In genomic region chr5:33228428-33228827, GRCm38 (mm10) we compare ENCODE assay signal across 9 mouse cellular contexts. TPM values are rescaled to one million over a fixed set of nuclear protein-coding genes. Genes with fewer than 3 reads are reported as not detected.
DNase-seq lines count a peak whose midpoint lies in the region; ATAC-seq and TF ChIP-seq lines count a peak whose summit lies in the region.
"Had no signal": no experiment of that assay in that cellular context is flagged by ENCODE, and none has a peak within 500 bp of the region (broad histone marks: within the 10 kb centered on the region; RNA-seq: fewer than 3 reads in every experiment).

No protein-coding gene starts in this region.

- DNase-seq in kidney, adult 8-10 months: no peak
- DNase-seq in cerebellum, adult 2 months: peak; percentile 89 to 90
- peak; percentile 63 for DNase-seq in heart, adult 8-10 months (ENCODE audit: low spot score)
- peak; percentile 42 to 46 for DNase-seq in layer of hippocampus, adult 8-10 months (ENCODE audit: low spot score in 2 of 2)
- DNase-seq in right cerebral cortex, postnatal 14 days: peak; percentile 47

- no peak overlapping the region for H3K4me3 ChIP-seq in kidney, embryonic 16.5 days (ENCODE audit: low read length)
- H3K4me3 ChIP-seq in cerebellum, adult 2 months (replicated peaks; ENCODE audit: insufficient read depth, low read depth, low read length): no peak overlapping the region
- H3K4me3 ChIP-seq: erythroblast, embryonic 14.5 days had no signal

- no peak overlapping the region for H3K4me2 ChIP-seq in kidney, embryonic 16.5 days (replicated peaks; ENCODE audit: low read depth, low read length)

- no peaks in the 10 kb centered on the region for H3K36me3 ChIP-seq in kidney, embryonic 16.5 days (ENCODE audit: insufficient read depth, low read length)

- WGBS in kidney, embryonic 16.5 days: 60% methylated on average over 5 of the region's 5 CpGs
- WGBS in cerebellum, adult 2 months: 4% methylated on average over 5 of the region's 5 CpGs

- H3K9ac ChIP-seq in kidney, embryonic 16.5 days (replicated peaks; ENCODE audit: low read length): no peak overlapping the region

- H3K9me3 ChIP-seq in kidney, embryonic 16.5 days (ENCODE audit: low read length): no peaks in the 10 kb centered on the region

- ATAC-seq in kidney, embryonic 16.5 days (ENCODE audit: low FRiP score, low TSS enrichment): no peak
- ATAC-seq in CD4-positive, CD25-positive, alpha-beta regulatory T cell, adult 4 months: no peak
- ATAC-seq in megakaryocyte progenitor cell, adult 5-6 weeks (replicated peaks; ENCODE audit: poor library complexity): no peak

- TF ChIP-seq CTCF in cerebellum, adult 2 months (IDR thresholded peaks at IDR 0.05; ENCODE audit: borderline replicate concordance, insufficient read depth, low read depth, low read length): no peak

- H3K27ac ChIP-seq in kidney, embryonic 16.5 days (ENCODE audit: low read length): peak overlapping the region; percentile 11; the same call in 1 of the 2 replicates
- H3K27ac ChIP-seq in cerebellum, adult 2 months (ENCODE audit: insufficient read depth, low read length): peak overlapping the region; percentile 84

- peaks cover 26% of the 10 kb centered on the region for H3K4me1 ChIP-seq in kidney, embryonic 16.5 days (ENCODE audit: insufficient read depth, low read length)
- peaks cover 23% of the 10 kb centered on the region for H3K4me1 ChIP-seq in cerebellum, adult 2 months (ENCODE audit: control insufficient read depth, insufficient read depth, low read length)

- H3K27me3 ChIP-seq in kidney, embryonic 16.5 days (ENCODE audit: insufficient read depth, low read length): no peaks in the 10 kb centered on the region
- H3K27me3 ChIP-seq in cerebellum, adult 2 months (ENCODE audit: control insufficient read depth, insufficient read depth, low read length): no peaks in the 10 kb centered on the region

- TF ChIP-seq POLR2A in cerebellum, adult 2 months (IDR thresholded peaks at IDR 0.05; ENCODE audit: borderline replicate concordance, insufficient read depth, low read length): no peak

RNA-seq across cellular contexts. Expression of gene Spon2, which starts 10.2 kb away (rescaled TPM):
- 7.9 and 10.9 TPM in 2 replicates for polyA plus RNA-seq in kidney, embryonic 16.5 days (2015; fragmentation: Nextera tagmentation; extraction: Ambion mirVana)
- 0.21 and 0.33 TPM in 2 replicates for polyA plus RNA-seq in cerebellum, adult 2 months (2012; rRNA removed)
- total RNA-seq in heart, adult 8-10 months (2022): 1 to 10 TPM; 1.0 to 3.4 (median 1.4) TPM
- total RNA-seq in layer of hippocampus, adult 8-10 months (2022): not detected
- polyA plus RNA-seq in CD4-positive, CD25-positive, alpha-beta regulatory T cell, adult 4 months (2017; shearing (Covaris generic)): not detected
- 1.1 and 3.4 TPM in 2 replicates for total RNA-seq in megakaryocyte progenitor cell, adult 5-6 weeks (2015)
- 1.2 and 2.1 TPM in 2 replicates for total RNA-seq in megakaryocyte progenitor cell, adult 5-6 weeks (2017)

RNA-seq across cellular contexts. Expression of gene Ctbp1, which starts 46.4 kb away (rescaled TPM):
- 312 and 350 TPM in 2 replicates for polyA plus RNA-seq in kidney, embryonic 16.5 days (2015; fragmentation: Nextera tagmentation; extraction: Ambion mirVana)
- polyA plus RNA-seq in cerebellum, adult 2 months (2012; rRNA removed): 325 and 334 TPM in 2 replicates
- total RNA-seq in heart, adult 8-10 months (2022): 100 to 1,000 TPM; 213 to 238 (median 226) TPM
- 100 to 1,000 TPM; 255 to 270 (median 268) TPM for total RNA-seq in layer of hippocampus, adult 8-10 months (2022)
- 10 to 100 TPM; 13.8 to 30.4 TPM for polyA plus RNA-seq in CD4-positive, CD25-positive, alpha-beta regulatory T cell, adult 4 months (2017; shearing (Covaris generic))
- 108 and 115 TPM in 2 replicates for total RNA-seq in megakaryocyte progenitor cell, adult 5-6 weeks (2015)
- 139 and 141 TPM in 2 replicates for total RNA-seq in megakaryocyte progenitor cell, adult 5-6 weeks (2017)

Comparison
In these comparisons a context has a peak if more than half of its experiments do, and no peak if none do; other contexts are left out.
1. DNase-seq: peak in cerebellum, adult 2 months (2 of 2), heart, adult 8-10 months (single experiment), layer of hippocampus, adult 8-10 months (2 of 2) and right cerebral cortex, postnatal 14 days (single experiment); none in kidney, adult 8-10 months (0 of 2).